Mouse (Mus musculus) midbrain, embryonic 11.5 days (tissue): ENCODE results near the gene Rai1. TPM values are rescaled to one million over a fixed set of nuclear protein-coding genes. Genes with fewer than 3 reads are reported as not detected.

Source experiments
- ATAC-seq: fragments of 200-750 bp; cut with Nextera tagmentation; 2 replicates; pipeline ENCODE4 v1.8.0; 2017; ENCODE audit warnings: moderate TSS enrichment, moderate library complexity; ENCODE audit not compliant: low FRiP score
- DNase-seq: peaks from one replicate; pipeline ENCODE4 v3.0.0; 2015; ENCODE audit warnings: low spot score; ENCODE audit errors: missing footprints
- H3K27ac ChIP-seq: fragments of 300-500 bp; sonication (generic); 2 replicates; pipeline ENCODE4 v1.5.1; 2014; ENCODE audit warnings: low read depth, low read length
- H3K27me3 ChIP-seq: fragments of 300-500 bp; sonication (generic); 2 replicates; pipeline ENCODE4 v1.6.1; 2014; ENCODE audit warnings: mild to moderate bottlenecking, low read length, moderate library complexity, mixed read lengths; ENCODE audit not compliant: control insufficient read depth, insufficient read depth
- H3K36me3 ChIP-seq: fragments of 300-500 bp; sonication (generic); 2 replicates; pipeline ENCODE4 v1.6.1; 2014; ENCODE audit warnings: mild to moderate bottlenecking, low read length, moderate library complexity, mixed read lengths; ENCODE audit not compliant: control insufficient read depth, insufficient read depth
- H3K4me1 ChIP-seq: fragments of 300-500 bp; sonication (generic); 2 replicates; pipeline ENCODE4 v1.6.1; 2014; ENCODE audit warnings: low read length; ENCODE audit not compliant: control insufficient read depth, insufficient read depth
- H3K4me2 ChIP-seq: fragments of 300-500 bp; sonication (generic); 2 replicates; pipeline ENCODE4 v1.6.1; 2014; ENCODE audit warnings: mild to moderate bottlenecking, moderate library complexity
- H3K4me3 ChIP-seq: fragments of 300-500 bp; sonication (generic); 2 replicates; pipeline ENCODE4 v1.5.1; 2014; ENCODE audit warnings: low read depth, low read length
- H3K9ac ChIP-seq: fragments of 300-500 bp; sonication (generic); 2 replicates; pipeline ENCODE4 v1.6.1; 2014; ENCODE audit warnings: low read length
- H3K9me3 ChIP-seq: fragments of 300-500 bp; sonication (generic); 2 replicates; pipeline ENCODE4 v1.6.1; 2016; ENCODE audit warnings: low read length; ENCODE audit not compliant: control insufficient read depth
- WGBS: fragments of 180-500 bp; shearing (Covaris S2); extraction: QIAGEN DNeasy Blood & Tissue Kit; methylation state at CpG from one replicate; pipeline ENCODE4 v1.1.7; 2014; 5-methylcytosine and 5-hydroxymethylcytosine counted together
- polyA plus RNA-seq: library from polyadenylated mRNA; unstranded; fragments of >200 nt; fragmentation: Nextera tagmentation; extraction: Ambion mirVana; gene quantifications from 2 replicates; pipeline ENCODE4 v1.2.1, GENCODE M21; 2014

The Rai1 gene
- polyA plus RNA-seq, 1 experiment from 2014 or later, result 23.9 TPM

DNA sequence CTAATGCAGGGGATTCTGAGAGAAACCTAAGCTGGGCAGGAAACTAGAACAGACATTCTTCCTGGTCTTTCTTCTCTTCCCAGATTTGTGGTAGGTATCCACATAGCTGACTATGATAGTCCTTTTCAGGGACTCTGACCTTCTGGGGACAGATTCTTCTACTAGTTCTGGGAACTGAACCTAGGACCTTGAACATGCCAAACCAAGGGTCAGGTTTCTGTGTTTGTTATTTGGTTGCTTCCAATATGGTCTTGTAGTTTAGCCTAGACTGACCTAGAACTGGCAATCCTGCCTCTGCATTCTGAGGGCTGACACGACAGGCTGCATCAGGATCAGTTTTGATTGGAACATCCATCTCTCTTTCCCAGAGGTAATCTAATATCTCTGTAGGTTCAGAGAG is 27.2 kb downstream of the Rai1 start:
- WGBS, result 92% methylated on average over 1 of the region's 1 CpGs
- H3K27ac ChIP-seq, result no peak overlapping the region

GRCm38 (mm10) chr11:60136491-60136890 is 31.7 kb downstream of the Rai1 start:
- Histone ChIP-seq H3K9ac (no peak overlapping the region), H3K9me3 (no peaks in the 10 kb centered on the region), H3K36me3 (no peaks in the 10 kb centered on the region), H3K27me3 (no peaks in the 10 kb centered on the region), H3K4me1 (peaks cover 15% of the 10 kb centered on the region), H3K27ac (no peak overlapping the region), H3K4me3 (no peak overlapping the region), H3K4me2 (no peak overlapping the region)
- DNase-seq (no peak), ATAC-seq (no peak)
- WGBS, result 92% methylated on average over 1 of the region's 1 CpGs

More for the DNA sequence above, 27.2 kb downstream of the Rai1 start:
- ATAC-seq, result no peak
- Histone ChIP-seq H3K4me1 (no peaks in the 10 kb centered on the region; the same call in 1 of the 2 replicates), H3K9me3 (no peaks in the 10 kb centered on the region), H3K36me3 (no peaks in the 10 kb centered on the region; the same call in 1 of the 2 replicates), H3K4me3 (no peak overlapping the region), H3K27me3 (no peaks in the 10 kb centered on the region), H3K9ac (no peak overlapping the region), H3K4me2 (no peak overlapping the region)
- no peak for DNase-seq

DNA sequence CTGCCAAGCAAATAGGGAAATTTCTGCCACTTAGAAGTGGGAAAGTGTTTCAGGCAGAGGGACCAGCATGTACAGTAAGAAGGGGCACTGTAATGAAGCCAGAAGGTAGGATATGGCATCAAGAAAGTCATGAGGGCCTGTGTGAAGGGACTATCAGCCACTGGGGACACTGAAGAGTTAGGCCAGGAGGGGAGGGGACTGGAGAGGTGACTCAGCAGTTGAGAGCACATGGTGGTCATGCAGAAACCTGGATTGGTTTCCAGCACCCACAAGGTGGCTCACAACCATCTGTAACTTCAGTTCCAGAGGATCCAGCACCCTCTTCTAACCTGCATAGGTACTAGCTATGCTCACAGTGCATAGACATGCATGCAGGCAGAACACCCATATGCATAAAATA is 32.4 kb downstream of the Rai1 start:
- H3K4me2 ChIP-seq, result no peak overlapping the region
- no peak for DNase-seq
- no peaks in the 10 kb centered on the region for H3K27me3 ChIP-seq
- H3K27ac ChIP-seq, result no peak overlapping the region
- no peaks in the 10 kb centered on the region for H3K9me3 ChIP-seq
- H3K36me3 ChIP-seq, result no peaks in the 10 kb centered on the region
- ATAC-seq, result no peak
- no peak overlapping the region for H3K4me3 ChIP-seq
- H3K4me1 ChIP-seq, result peaks cover 22% of the 10 kb centered on the region
- H3K9ac ChIP-seq, result no peak overlapping the region

DNA sequence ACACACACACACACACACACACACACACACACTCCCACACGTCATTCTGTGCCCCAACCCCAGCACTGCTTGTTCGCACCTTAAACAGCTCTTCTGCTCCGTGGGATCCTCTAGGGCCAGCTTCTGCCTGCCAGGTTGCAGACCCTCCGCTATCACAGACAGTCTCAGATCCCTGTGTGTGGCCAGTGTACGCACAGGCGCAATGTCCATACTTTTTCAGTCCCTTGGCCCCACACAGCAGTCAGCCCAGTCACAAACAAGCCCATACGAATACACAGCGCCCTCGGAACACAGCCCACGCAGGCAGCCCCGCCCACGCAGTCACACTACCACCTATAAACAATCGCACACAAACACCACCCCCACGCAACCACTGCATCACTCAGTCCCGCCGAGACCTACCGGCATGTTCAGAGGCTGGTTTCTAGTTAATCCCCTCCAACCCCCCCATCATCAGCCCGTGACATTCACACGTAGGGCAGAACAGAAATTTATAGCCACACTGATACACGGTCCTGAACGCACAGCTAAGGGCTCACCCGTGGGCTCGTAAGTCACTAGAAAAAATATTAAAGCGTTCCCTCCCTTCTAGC is 34.4 kb downstream of the Rai1 start:
- WGBS, result 5% methylated on average over 24 of the region's 24 CpGs
- Histone ChIP-seq H3K36me3 (no peaks in the 10 kb centered on the region; the same call in 1 of the 2 replicates), H3K9me3 (no peaks in the 10 kb centered on the region), H3K9ac (peak overlapping the region; percentile 93), H3K27me3 (no peaks in the 10 kb centered on the region), H3K4me3 (peak overlapping the region; percentile 69), H3K4me2 (peak overlapping the region; percentile 67), H3K27ac (peak overlapping the region; percentile 66), H3K4me1 (peaks cover 25% of the 10 kb centered on the region)
- peak; percentile 67 for ATAC-seq
- peak; percentile 91 for DNase-seq

DNA sequence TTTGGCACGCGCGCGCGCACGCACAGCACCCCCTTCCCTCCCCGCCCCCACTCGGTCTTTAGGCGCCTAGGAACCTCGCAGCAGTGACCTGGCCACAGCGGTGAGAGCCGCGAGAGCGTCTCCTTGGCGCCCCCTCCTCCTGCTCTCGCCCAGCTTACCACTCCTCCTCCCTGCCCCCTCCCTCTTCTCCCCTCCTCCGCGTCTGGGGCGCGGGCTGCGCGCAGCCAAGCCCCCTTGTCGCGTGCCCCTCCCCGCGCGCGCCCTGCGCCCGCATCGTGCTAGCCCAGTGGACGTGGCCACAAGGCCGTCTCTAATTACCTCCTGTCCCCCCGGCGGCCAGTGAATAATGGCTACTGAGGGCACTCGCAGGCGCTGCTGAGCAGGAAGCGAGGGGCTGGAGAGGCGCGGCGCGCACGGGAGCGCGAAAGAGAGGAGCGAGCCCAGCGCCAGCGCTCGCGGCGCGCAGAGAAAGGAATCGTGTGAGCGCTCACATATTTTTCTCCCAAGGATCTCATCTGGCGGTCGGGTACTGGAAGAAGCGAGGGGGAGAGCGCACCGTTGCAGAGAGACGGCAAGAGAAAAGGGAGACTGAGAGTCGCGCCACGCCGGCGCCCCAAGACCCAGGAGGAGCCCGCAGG is 35.0 kb downstream of the Rai1 start:
- ATAC-seq (peak; percentile 89), DNase-seq (peak; percentile 99)
- under 1% methylated on average over 66 of the region's 66 CpGs for WGBS
- peaks cover 25% of the 10 kb centered on the region for H3K4me1 ChIP-seq
- no peaks in the 10 kb centered on the region for H3K27me3 ChIP-seq
- H3K9ac ChIP-seq, result peak overlapping the region; percentile 93
- no peaks in the 10 kb centered on the region; the same call in 1 of the 2 replicates for H3K36me3 ChIP-seq
- H3K4me3 ChIP-seq, result peak overlapping the region; percentile 69
- H3K27ac ChIP-seq, result peak overlapping the region; percentile 66
- H3K4me2 ChIP-seq, result peak overlapping the region; percentile 67
- no peaks in the 10 kb centered on the region for H3K9me3 ChIP-seq

- Histone ChIP-seq H3K9ac (peak overlapping the region; percentile 93), H3K27ac (peak overlapping the region; percentile 66), H3K9me3 (no peaks in the 10 kb centered on the region), H3K4me2 (peak overlapping the region; percentile 67), H3K27me3 (no peaks in the 10 kb centered on the region), H3K36me3 (no peaks in the 10 kb centered on the region; the same call in none of the 2 replicates), H3K4me3 (peak overlapping the region; percentile 69), H3K4me1 (peaks cover 25% of the 10 kb centered on the region)
- ATAC-seq, result peak; percentile 11
- 0% methylated on average over 25 of the region's 32 CpGs for WGBS
- DNase-seq, result peak; percentile 92
These were observed 35.9 kb downstream of the Rai1 start for GRCm38 (mm10) chr11:60140586-60141284.

GRCm38 (mm10) chr11:60141285-60141608 is 36.4 kb downstream of the Rai1 start:
- Histone ChIP-seq H3K9ac (peak overlapping the region; percentile 63), H3K27me3 (no peaks in the 10 kb centered on the region), H3K27ac (no peak overlapping the region), H3K4me2 (peak overlapping the region; percentile 67), H3K4me1 (peaks cover 25% of the 10 kb centered on the region), H3K4me3 (peak overlapping the region; percentile 69), H3K9me3 (no peaks in the 10 kb centered on the region), H3K36me3 (no peaks in the 10 kb centered on the region; the same call in none of the 2 replicates)
- ATAC-seq, result peak; percentile 28
- no peak for DNase-seq
- 4% methylated on average over 7 of the region's 7 CpGs for WGBS

DNA sequence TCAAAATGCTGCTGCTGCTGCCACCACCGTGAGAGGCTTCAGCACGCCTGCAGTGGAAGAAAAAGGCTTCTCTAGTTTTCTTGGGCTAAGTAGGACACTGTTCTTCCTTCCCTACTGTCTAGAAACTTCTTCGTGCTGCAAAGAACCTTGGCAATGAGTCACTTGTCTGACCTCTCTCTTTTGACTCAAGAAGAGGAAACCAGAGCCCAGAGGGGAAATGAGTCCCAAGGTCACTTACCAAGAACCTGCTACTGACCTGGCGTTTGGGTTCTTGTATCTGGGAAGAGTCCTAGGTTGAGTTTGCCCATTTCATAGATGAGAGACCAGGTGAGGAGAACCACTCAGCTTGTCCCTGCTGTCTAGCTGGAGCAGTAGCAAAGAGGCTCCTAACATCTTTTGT is 38.3 kb downstream of the Rai1 start:
- Histone ChIP-seq H3K36me3 (peaks cover 5% of the 10 kb centered on the region), H3K4me2 (no peak overlapping the region), H3K9ac (no peak overlapping the region), H3K4me3 (no peak overlapping the region), H3K4me1 (peaks cover 25% of the 10 kb centered on the region), H3K27me3 (no peaks in the 10 kb centered on the region), H3K27ac (no peak overlapping the region), H3K9me3 (no peaks in the 10 kb centered on the region)
- no peak for DNase-seq
- ATAC-seq, result no peak
- 90% methylated on average over 4 of the region's 4 CpGs for WGBS

DNA sequence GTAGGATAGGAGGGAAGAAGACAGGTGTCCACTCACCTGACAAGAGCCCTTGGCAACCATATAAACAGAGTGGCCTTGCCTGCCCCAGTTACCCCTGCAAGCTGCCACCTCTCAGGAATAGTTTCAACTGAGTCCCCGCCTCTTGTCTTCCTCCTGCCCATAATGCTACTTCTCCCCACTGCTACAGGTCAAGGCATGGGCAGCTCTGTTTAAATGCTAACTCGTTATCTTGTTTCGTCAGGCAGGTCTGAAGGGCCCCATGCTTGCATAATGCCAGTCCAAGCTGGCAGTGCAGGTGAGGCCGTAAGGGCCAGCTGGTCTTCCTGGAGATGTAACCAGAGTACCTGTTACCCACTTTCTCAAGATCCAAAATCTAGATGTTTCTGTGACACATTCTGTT is 41.4 kb downstream of the Rai1 start:
- Histone ChIP-seq H3K4me1 (peaks cover 13% of the 10 kb centered on the region), H3K9ac (no peak overlapping the region), H3K27me3 (no peaks in the 10 kb centered on the region), H3K27ac (no peak overlapping the region), H3K9me3 (no peaks in the 10 kb centered on the region), H3K4me2 (no peak overlapping the region), H3K4me3 (no peak overlapping the region), H3K36me3 (peaks cover 5% of the 10 kb centered on the region)
- WGBS, result 85% methylated on average over 4 of the region's 4 CpGs
- DNase-seq (no peak), ATAC-seq (no peak)
